Mouse (Mus musculus): ENCODE measurements around the gene Togaram1. TPM values are rescaled to one million over a fixed set of nuclear protein-coding genes. Genes with fewer than 3 reads are reported as not detected.

Gene Togaram1
- polyA plus RNA-seq, 1 experiment from 2014 or later, result 30.2 TPM

DNA sequence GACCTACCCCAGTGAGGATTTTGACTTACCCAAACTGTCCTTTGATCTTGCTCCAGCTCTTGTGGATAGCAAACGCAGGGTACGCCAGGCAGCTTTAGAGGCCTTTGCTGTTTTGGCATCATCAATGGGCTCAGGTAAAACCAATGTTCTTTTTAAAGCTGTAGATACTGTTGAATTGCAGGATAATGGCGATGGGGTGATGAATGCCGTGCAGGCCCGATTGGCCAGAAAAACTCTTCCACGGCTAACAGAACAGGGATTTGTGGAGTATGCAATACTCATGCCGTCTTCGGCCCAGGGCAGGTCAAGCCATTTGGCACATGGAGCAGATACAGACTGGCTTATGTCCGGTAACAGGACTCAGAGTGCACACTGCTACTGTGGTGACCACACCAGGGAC, 1.9 kb downstream of the Togaram1 start:
- H3K27me3 ChIP-seq (replicated peaks; ENCODE audit: control insufficient read depth, insufficient read depth, low read length), result no peaks in the 10 kb centered on the region
- peak overlapping the region; percentile 86 for H3K9ac ChIP-seq (ENCODE audit: low read length)
- H3K4me1 ChIP-seq (replicated peaks; ENCODE audit: control insufficient read depth, insufficient read depth, low read length), result peaks cover 31% of the 10 kb centered on the region
- no peaks in the 10 kb centered on the region for H3K9me3 ChIP-seq (ENCODE audit: control insufficient read depth, low read length)
- peak overlapping the region; percentile 92 for H3K4me3 ChIP-seq (ENCODE audit: low read depth, low read length)
- H3K4me2 ChIP-seq (ENCODE audit: low read length), result peak overlapping the region; percentile 73
- DNase-seq (ENCODE audit: low spot score) (peak; percentile 53), ATAC-seq (replicated peaks; ENCODE audit: low FRiP score, low TSS enrichment, low read depth) (no peak)
- WGBS, result under 1% methylated on average over 9 of the region's 9 CpGs
- no peak overlapping the region for H3K27ac ChIP-seq (ENCODE audit: low read depth)
- H3K36me3 ChIP-seq (ENCODE audit: control insufficient read depth, insufficient read depth, low read length), result 0 out of 2 replicates have a peak, but pooled peaks cover 4% of the 10 kb centered on the region

DNA sequence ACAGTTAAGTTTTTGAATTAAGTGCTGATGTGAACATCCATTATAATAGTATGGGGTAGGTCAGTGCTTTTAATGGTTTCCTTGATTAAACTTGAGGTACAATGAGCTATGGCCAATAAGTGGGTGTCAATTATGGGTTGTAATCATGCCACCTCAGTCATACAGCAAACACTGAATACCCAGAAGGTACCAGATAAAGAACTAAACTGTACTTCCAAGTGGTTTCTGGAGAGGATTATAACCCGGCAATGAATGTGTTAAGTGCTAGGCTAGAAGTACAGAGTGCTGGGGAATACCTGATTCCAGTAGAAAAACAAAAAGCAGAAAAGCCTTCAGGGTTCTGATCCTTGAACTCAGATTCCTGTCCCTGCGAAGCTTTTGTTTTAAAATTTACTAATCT, 2.5 kb downstream of the Togaram1 start:
- Histone ChIP-seq H3K9me3 (ENCODE audit: control insufficient read depth, low read length) (no peaks in the 10 kb centered on the region), H3K27ac (ENCODE audit: low read depth) (no peak overlapping the region), H3K4me3 (ENCODE audit: low read depth, low read length) (peak overlapping the region; percentile 92), H3K9ac (ENCODE audit: low read length) (peak overlapping the region; percentile 86), H3K36me3 (ENCODE audit: control insufficient read depth, insufficient read depth, low read length) (0 out of 2 replicates have a peak, but pooled peaks cover 4% of the 10 kb centered on the region), H3K4me1 (replicated peaks; ENCODE audit: control insufficient read depth, insufficient read depth, low read length) (peaks cover 31% of the 10 kb centered on the region), H3K27me3 (replicated peaks; ENCODE audit: control insufficient read depth, insufficient read depth, low read length) (no peaks in the 10 kb centered on the region), H3K4me2 (ENCODE audit: low read length) (peak overlapping the region; percentile 73)
- WGBS, result 3% methylated on average over 2 of the region's 2 CpGs
- DNase-seq (ENCODE audit: low spot score) (no peak), ATAC-seq (replicated peaks; ENCODE audit: low FRiP score, low TSS enrichment, low read depth) (no peak)

DNA sequence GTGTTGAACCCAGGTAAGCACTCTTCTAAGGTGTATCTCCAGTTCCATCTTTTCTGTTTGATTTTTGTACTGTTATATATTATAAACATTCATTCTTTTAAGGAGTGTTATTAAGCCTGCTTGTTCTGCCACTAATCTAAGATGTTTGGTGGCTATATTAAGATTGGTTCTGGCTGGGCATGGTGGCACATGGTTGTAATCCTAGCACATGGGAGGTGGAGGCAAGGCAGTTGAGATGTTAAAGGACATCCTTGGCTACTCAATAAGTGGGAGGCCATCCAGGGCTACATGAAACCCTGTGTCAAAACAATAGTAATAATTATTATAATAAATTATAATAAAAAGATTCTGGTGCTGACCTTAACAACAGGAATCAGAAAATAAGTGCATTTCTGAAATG, 5.8 kb downstream of the Togaram1 start:
- Histone ChIP-seq H3K27ac (ENCODE audit: low read depth) (no peak overlapping the region), H3K9me3 (ENCODE audit: control insufficient read depth, low read length) (no peaks in the 10 kb centered on the region), H3K4me1 (replicated peaks; ENCODE audit: control insufficient read depth, insufficient read depth, low read length) (peaks cover 25% of the 10 kb centered on the region), H3K4me2 (ENCODE audit: low read length) (0 out of 2 replicates have a peak overlapping the region, but pooled peaks have one; percentile 7), H3K4me3 (ENCODE audit: low read depth, low read length) (no peak overlapping the region), H3K9ac (ENCODE audit: low read length) (no peak overlapping the region), H3K27me3 (replicated peaks; ENCODE audit: control insufficient read depth, insufficient read depth, low read length) (no peaks in the 10 kb centered on the region), H3K36me3 (ENCODE audit: control insufficient read depth, insufficient read depth, low read length) (0 out of 2 replicates have a peak, but pooled peaks cover 4% of the 10 kb centered on the region)
- DNase-seq (ENCODE audit: low spot score) (no peak), ATAC-seq (replicated peaks; ENCODE audit: low FRiP score, low TSS enrichment, low read depth) (no peak)

DNA sequence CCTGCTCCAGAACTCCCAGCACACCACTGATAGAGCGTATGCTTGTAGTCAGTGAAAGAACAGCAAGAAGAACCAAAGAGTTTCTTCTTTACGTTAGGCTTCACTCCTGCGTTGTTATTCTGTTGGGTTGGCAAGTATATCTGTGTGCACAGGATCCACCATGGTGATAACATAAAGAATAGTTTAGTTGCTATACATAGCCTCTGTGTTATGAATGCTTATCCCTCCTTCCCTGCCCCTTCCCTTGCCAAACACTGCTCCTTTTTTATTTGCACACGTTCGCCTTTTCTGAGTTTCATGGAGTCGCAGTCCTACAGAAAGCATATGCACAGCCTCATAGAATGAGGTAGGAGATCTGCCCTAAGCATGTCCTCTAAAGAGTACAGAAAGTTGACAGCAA, 6.5 kb downstream of the Togaram1 start:
- WGBS, result 67% methylated on average over 6 of the region's 6 CpGs
- Histone ChIP-seq H3K9ac (ENCODE audit: low read length) (no peak overlapping the region), H3K27me3 (replicated peaks; ENCODE audit: control insufficient read depth, insufficient read depth, low read length) (no peaks in the 10 kb centered on the region), H3K4me2 (ENCODE audit: low read length) (no peak overlapping the region), H3K4me1 (replicated peaks; ENCODE audit: control insufficient read depth, insufficient read depth, low read length) (peaks cover 25% of the 10 kb centered on the region), H3K36me3 (ENCODE audit: control insufficient read depth, insufficient read depth, low read length) (peaks cover 10% of the 10 kb centered on the region; the same call in 1 of the 2 replicates), H3K4me3 (ENCODE audit: low read depth, low read length) (no peak overlapping the region), H3K27ac (ENCODE audit: low read depth) (no peak overlapping the region), H3K9me3 (ENCODE audit: control insufficient read depth, low read length) (no peaks in the 10 kb centered on the region)
- ATAC-seq (replicated peaks; ENCODE audit: low FRiP score, low TSS enrichment, low read depth) (0 out of 2 replicates have a peak, but pooled peaks have one; percentile 21), DNase-seq (ENCODE audit: low spot score) (no peak)

DNA sequence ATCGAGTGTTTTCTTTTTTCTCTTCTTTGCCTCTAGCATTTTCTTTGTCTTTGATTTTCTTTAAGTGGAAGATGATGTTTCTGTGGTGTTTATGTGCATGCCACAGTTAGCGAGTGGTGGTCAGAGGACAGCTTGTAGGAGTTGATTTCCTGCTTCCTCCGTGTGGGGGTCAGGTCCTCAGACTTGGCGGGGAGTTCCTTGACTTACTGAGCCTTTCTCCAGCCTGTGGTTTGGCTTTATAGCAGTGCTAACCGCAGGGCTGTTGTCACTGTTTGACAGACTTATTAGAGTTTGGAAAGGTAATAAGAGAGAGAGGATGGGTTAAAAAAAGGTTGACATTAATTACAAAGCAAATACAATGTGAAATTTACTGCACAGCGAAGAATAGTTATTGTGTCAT, 10.0 kb downstream of the Togaram1 start:
- H3K9me3 ChIP-seq (ENCODE audit: control insufficient read depth, low read length), result no peaks in the 10 kb centered on the region
- DNase-seq (ENCODE audit: low spot score), result no peak

DNA sequence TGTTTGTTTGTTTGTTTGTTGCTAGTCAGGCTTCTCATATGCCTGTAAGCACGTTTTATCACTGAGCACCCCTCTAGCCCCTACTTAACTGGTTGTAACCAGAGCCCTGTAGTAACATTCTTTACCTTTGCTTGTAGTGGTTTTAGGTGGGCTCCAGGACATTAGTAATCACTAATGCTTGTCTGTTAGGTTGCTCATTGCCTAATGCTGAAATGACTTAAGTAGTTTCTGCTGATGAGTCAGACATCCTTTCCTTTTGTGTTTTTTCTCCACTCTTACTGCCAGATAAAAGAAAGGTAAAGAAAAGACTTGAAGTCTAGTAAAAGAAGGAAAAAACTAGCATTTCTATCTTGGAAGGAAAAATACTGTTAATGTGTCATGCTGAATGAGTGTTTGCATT, 10.6 kb downstream of the Togaram1 start:
- Histone ChIP-seq H3K36me3 (ENCODE audit: control insufficient read depth, insufficient read depth, low read length) (peaks cover 44% of the 10 kb centered on the region), H3K9ac (ENCODE audit: low read length) (no peak overlapping the region), H3K27ac (ENCODE audit: low read depth) (no peak overlapping the region), H3K9me3 (ENCODE audit: control insufficient read depth, low read length) (no peaks in the 10 kb centered on the region), H3K4me3 (ENCODE audit: low read depth, low read length) (no peak overlapping the region), H3K4me2 (ENCODE audit: low read length) (no peak overlapping the region), H3K27me3 (replicated peaks; ENCODE audit: control insufficient read depth, insufficient read depth, low read length) (no peaks in the 10 kb centered on the region), H3K4me1 (replicated peaks; ENCODE audit: control insufficient read depth, insufficient read depth, low read length) (peaks cover 8% of the 10 kb centered on the region)
- no peak for DNase-seq (ENCODE audit: low spot score)
- ATAC-seq (replicated peaks; ENCODE audit: low FRiP score, low TSS enrichment, low read depth), result no peak
- 44% methylated on average over 1 of the region's 1 CpGs for WGBS

More for the DNA sequence above, 10.0 kb downstream of the Togaram1 start:
- WGBS, result 53% methylated on average over 6 of the region's 6 CpGs
- H3K27ac ChIP-seq (ENCODE audit: low read depth), result no peak overlapping the region
- peaks cover 11% of the 10 kb centered on the region for H3K4me1 ChIP-seq (replicated peaks; ENCODE audit: control insufficient read depth, insufficient read depth, low read length)
- peaks cover 41% of the 10 kb centered on the region for H3K36me3 ChIP-seq (ENCODE audit: control insufficient read depth, insufficient read depth, low read length)
- no peak for ATAC-seq (replicated peaks; ENCODE audit: low FRiP score, low TSS enrichment, low read depth)
- H3K4me2 ChIP-seq (ENCODE audit: low read length), result no peak overlapping the region
- no peak overlapping the region for H3K4me3 ChIP-seq (ENCODE audit: low read depth, low read length)
- H3K9ac ChIP-seq (ENCODE audit: low read length), result no peak overlapping the region
- H3K27me3 ChIP-seq (replicated peaks; ENCODE audit: control insufficient read depth, insufficient read depth, low read length), result no peaks in the 10 kb centered on the region

DNA sequence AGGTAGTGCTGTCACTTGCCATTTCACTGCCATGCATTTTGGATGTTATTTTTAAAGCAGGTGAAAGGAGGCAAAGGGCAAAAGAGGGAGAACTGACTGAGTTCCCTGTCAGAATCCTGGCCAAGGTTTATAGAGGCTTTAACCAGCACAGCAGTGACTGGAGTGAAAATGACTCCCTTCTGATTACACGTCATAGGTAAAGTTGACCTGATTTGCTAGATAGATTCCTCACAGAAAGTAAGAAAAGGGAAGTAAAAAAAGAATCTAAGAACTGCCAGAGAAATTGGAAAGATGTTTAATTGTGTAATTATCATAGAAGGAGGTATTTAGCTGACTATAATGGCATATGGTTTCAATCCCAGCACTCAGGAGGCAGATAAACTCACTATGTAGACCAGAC, 11.9 kb downstream of the Togaram1 start:
- Histone ChIP-seq H3K27me3 (replicated peaks; ENCODE audit: control insufficient read depth, insufficient read depth, low read length) (no peaks in the 10 kb centered on the region), H3K27ac (ENCODE audit: low read depth) (no peak overlapping the region), H3K4me3 (ENCODE audit: low read depth, low read length) (no peak overlapping the region), H3K4me2 (ENCODE audit: low read length) (no peak overlapping the region), H3K36me3 (ENCODE audit: control insufficient read depth, insufficient read depth, low read length) (peaks cover 54% of the 10 kb centered on the region), H3K9ac (ENCODE audit: low read length) (no peak overlapping the region), H3K4me1 (replicated peaks; ENCODE audit: control insufficient read depth, insufficient read depth, low read length) (no peaks in the 10 kb centered on the region), H3K9me3 (ENCODE audit: control insufficient read depth, low read length) (no peaks in the 10 kb centered on the region)
- DNase-seq (ENCODE audit: low spot score), result no peak
- WGBS, result 90% methylated on average over 1 of the region's 1 CpGs
- ATAC-seq (replicated peaks; ENCODE audit: low FRiP score, low TSS enrichment, low read depth), result no peak

DNA sequence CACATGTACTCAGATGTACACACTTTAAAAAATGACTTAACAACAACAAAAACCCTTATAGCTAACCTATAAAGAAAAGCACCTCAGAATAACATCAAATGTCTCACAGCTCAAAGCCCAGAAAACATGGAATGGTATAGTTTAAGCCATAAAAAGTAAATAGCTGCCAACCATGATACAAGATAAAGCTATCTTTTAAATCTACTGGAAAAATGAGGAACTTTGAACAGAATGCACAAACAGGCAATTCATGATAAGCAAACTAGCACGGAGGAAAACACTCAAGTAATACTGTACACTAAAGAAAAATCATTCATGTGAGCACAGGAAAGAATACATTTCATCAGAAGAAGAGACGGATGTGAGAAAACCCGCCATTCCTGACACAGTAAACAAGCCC, 42.1 kb downstream of the Togaram1 start:
- Histone ChIP-seq H3K9ac (ENCODE audit: low read length) (no peak overlapping the region), H3K27me3 (replicated peaks; ENCODE audit: control insufficient read depth, insufficient read depth, low read length) (no peaks in the 10 kb centered on the region), H3K4me1 (replicated peaks; ENCODE audit: control insufficient read depth, insufficient read depth, low read length) (no peaks in the 10 kb centered on the region), H3K36me3 (ENCODE audit: control insufficient read depth, insufficient read depth, low read length) (peaks cover 87% of the 10 kb centered on the region), H3K9me3 (ENCODE audit: control insufficient read depth, low read length) (no peaks in the 10 kb centered on the region), H3K27ac (ENCODE audit: low read depth) (no peak overlapping the region), H3K4me3 (ENCODE audit: low read depth, low read length) (no peak overlapping the region), H3K4me2 (ENCODE audit: low read length) (no peak overlapping the region)
- DNase-seq (ENCODE audit: low spot score), result no peak
- WGBS, result 86% methylated on average over 3 of the region's 3 CpGs
- no peak for ATAC-seq (replicated peaks; ENCODE audit: low FRiP score, low TSS enrichment, low read depth)

DNA sequence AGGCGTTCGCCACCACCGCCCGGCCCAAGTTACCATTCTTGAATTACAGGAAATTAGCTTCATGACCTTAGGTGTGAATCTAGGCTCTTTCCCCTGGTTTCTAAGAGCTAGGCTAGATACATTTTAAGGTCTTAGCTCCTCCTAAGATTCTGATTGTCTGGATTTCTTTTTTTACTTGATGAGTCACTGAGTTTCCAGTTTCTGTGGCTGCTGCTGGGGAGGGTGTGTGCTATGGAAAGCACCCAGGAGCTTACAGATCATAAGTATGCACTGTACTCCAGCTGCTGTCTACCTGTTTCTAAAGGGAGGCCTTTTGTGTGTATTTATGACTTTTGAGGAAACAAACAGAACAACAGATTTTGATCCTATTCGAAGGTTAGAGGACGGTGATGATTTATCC, 57.2 kb downstream of the Togaram1 start:
- H3K4me1 ChIP-seq (replicated peaks; ENCODE audit: control insufficient read depth, insufficient read depth, low read length), result no peaks in the 10 kb centered on the region
- 97% methylated on average over 6 of the region's 6 CpGs for WGBS
- ATAC-seq (replicated peaks; ENCODE audit: low FRiP score, low TSS enrichment, low read depth), result no peak

More for the DNA sequence above, 57.2 kb downstream of the Togaram1 start:
- Histone ChIP-seq H3K9ac (ENCODE audit: low read length) (no peak overlapping the region), H3K36me3 (ENCODE audit: control insufficient read depth, insufficient read depth, low read length) (peaks cover 21% of the 10 kb centered on the region; the same call in 1 of the 2 replicates), H3K27ac (ENCODE audit: low read depth) (no peak overlapping the region), H3K4me2 (ENCODE audit: low read length) (no peak overlapping the region), H3K4me3 (ENCODE audit: low read depth, low read length) (no peak overlapping the region), H3K27me3 (replicated peaks; ENCODE audit: control insufficient read depth, insufficient read depth, low read length) (no peaks in the 10 kb centered on the region), H3K9me3 (ENCODE audit: control insufficient read depth, low read length) (no peaks in the 10 kb centered on the region)
- no peak for DNase-seq (ENCODE audit: low spot score)

All from intestine, embryonic 14.5 days (tissue).